Mouse (Mus musculus) limb, embryonic 15.5 days (tissue): ENCODE results near the gene Il12rb2. TPM values are rescaled to one million over a fixed set of nuclear protein-coding genes. Genes with fewer than 3 reads are reported as not detected.

Experiments used
- ATAC-seq: fragments of 200-750 bp; cut with Nextera tagmentation; 2 replicates; pipeline ENCODE4 v1.8.0; 2017; ENCODE audit warnings: low read depth, moderate TSS enrichment; ENCODE audit not compliant: insufficient number of reproducible peaks, low FRiP score, low TSS enrichment
- H3K27ac ChIP-seq: fragments of 300-500 bp; sonication (generic); 2 replicates; pipeline ENCODE4 v1.5.1; 2015; ENCODE audit warnings: moderate library complexity, mild to moderate bottlenecking, inconsistent platforms
- H3K27me3 ChIP-seq: fragments of 300-500 bp; sonication (generic); 2 replicates; pipeline ENCODE4 v1.6.1; 2015; ENCODE audit warnings: inconsistent platforms
- H3K36me3 ChIP-seq: fragments of 300-500 bp; sonication (generic); 2 replicates; pipeline ENCODE4 v1.6.1; 2015; ENCODE audit warnings: inconsistent platforms
- H3K4me1 ChIP-seq: fragments of 300-500 bp; sonication (generic); 2 replicates; pipeline ENCODE4 v1.6.1; 2015; ENCODE audit warnings: inconsistent platforms
- H3K4me2 ChIP-seq: fragments of 300-500 bp; sonication (generic); 2 replicates; pipeline ENCODE4 v1.6.1; 2015; ENCODE audit warnings: mild to moderate bottlenecking, inconsistent platforms
- H3K4me3 ChIP-seq: fragments of 300-500 bp; sonication (generic); 2 replicates; pipeline ENCODE4 v1.5.1; 2015; ENCODE audit warnings: mild to moderate bottlenecking, inconsistent platforms
- H3K9ac ChIP-seq: fragments of 300-500 bp; sonication (generic); 2 replicates; pipeline ENCODE4 v1.6.1; 2015; ENCODE audit warnings: inconsistent platforms
- H3K9me3 ChIP-seq: fragments of 300-500 bp; sonication (generic); 2 replicates; pipeline ENCODE4 v1.6.1; 2016; ENCODE audit warnings: inconsistent platforms
- WGBS: fragments of 180-500 bp; shearing (Covaris S2); methylation state at CpG from one replicate; pipeline ENCODE4 v1.1.7; 2015; 5-methylcytosine and 5-hydroxymethylcytosine counted together
- polyA plus RNA-seq: library from polyadenylated mRNA; unstranded; fragments of >200 nt; fragmentation: Nextera tagmentation; extraction: Ambion mirVana; gene quantifications from 2 replicates; pipeline ENCODE4 v1.2.1, GENCODE M21; 2015

The Il12rb2 gene
- polyA plus RNA-seq, result 0.19 and 0.21 TPM in 2 replicates

DNA sequence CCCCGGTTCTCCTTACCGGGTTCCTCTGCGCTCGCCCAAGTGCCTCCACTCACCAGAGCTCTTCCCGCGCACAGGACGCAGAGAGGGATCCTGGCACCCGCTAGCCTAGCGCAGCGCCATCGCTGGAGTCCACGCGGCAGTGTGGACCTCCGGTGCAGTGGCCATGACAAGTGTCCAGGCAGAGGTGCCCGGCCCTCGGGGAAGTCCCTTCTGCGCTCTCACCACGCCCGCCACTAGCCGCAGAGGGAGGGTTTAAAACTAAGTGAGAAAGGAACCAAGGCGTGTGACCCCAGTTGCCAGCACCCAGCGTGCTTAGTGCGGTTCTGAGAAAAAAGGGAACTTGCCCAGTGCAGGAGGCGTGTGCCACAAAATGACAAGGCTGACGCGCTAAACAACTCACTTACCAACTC lies at the start of gene Il12rb2:
Il12rb2 (minus strand) TSS at position 207 of the 410 bp plus-strand sequence.
- 3% methylated on average over 26 of the region's 26 CpGs for WGBS
- H3K4me1 ChIP-seq, result peaks cover 5% of the 10 kb centered on the region
- no peak within 1 kb of the TSS for H3K27ac ChIP-seq
- H3K4me3 ChIP-seq, result peak within 1 kb of the TSS; percentile 19; the same call in 1 of the 2 replicates
- H3K4me2 ChIP-seq, result peak within 1 kb of the TSS; percentile 36
- no peaks in the 10 kb centered on the region for H3K36me3 ChIP-seq
- no peak for ATAC-seq
- peaks cover 19% of the 10 kb centered on the region for H3K27me3 ChIP-seq
- no peak within 1 kb of the TSS for H3K9ac ChIP-seq
- H3K9me3 ChIP-seq, result no peaks in the 10 kb centered on the region

- no peaks in the 10 kb centered on the region for H3K27me3 ChIP-seq
- WGBS, result 75% methylated on average over 5 of the region's 5 CpGs
- ATAC-seq, result no peak
- H3K36me3 ChIP-seq, result no peaks in the 10 kb centered on the region
- H3K9me3 ChIP-seq, result no peaks in the 10 kb centered on the region
- H3K4me2 ChIP-seq, result no peak overlapping the region
- no peak overlapping the region for H3K9ac ChIP-seq
- no peak overlapping the region for H3K27ac ChIP-seq
- no peak overlapping the region for H3K4me3 ChIP-seq
- no peaks in the 10 kb centered on the region for H3K4me1 ChIP-seq
These were observed 45.8 kb upstream of the Il12rb2 start for GRCm38 (mm10) chr6:67421761-67422160.

DNA sequence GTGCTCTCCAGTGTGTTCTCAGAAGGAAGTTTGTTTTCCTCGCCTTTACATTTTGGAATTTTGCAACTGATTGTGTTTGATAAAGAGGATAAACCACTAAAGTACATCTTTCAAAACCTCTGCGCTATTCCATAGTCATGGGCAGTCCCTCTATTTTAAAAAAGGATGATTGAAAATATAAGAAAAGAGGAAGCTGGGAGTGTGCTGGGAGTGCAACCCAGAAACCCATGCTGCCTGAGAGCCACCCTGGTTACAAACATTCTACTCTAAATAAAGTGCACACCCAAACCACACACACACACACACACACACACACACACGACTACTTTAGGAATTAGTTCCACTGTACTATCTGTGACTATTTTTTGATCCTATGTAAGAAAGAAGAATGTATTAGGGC lies 40.6 kb upstream of the Il12rb2 start:
- H3K27me3 ChIP-seq, result no peaks in the 10 kb centered on the region
- H3K4me2 ChIP-seq, result no peak overlapping the region
- H3K27ac ChIP-seq, result no peak overlapping the region
- no peaks in the 10 kb centered on the region for H3K36me3 ChIP-seq
- 79% methylated on average over 3 of the region's 3 CpGs for WGBS
- no peaks in the 10 kb centered on the region for H3K4me1 ChIP-seq
- H3K9me3 ChIP-seq, result no peaks in the 10 kb centered on the region
- no peak for ATAC-seq
- no peak overlapping the region for H3K4me3 ChIP-seq
- no peak overlapping the region for H3K9ac ChIP-seq

DNA sequence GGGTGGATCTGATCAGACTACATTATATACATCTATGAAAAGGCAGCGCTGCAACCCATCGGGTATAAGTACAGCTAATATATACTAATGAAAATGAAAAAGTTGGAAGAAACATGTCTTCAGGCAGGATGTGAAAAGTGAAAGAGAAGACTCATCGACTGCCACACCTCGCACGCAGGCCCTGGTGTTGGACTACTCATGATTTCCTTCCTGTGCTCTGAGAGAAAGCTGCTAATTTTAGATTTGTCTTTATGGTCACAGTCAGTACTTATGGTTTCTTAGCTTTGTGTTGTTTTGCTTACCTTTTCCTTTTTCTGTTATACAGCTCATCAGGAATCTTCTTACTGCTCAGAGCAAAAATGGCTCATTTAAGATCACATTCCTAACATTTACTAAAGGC lies 39.3 kb upstream of the Il12rb2 start:
- 85% methylated on average over 5 of the region's 5 CpGs for WGBS
- Histone ChIP-seq H3K36me3 (no peaks in the 10 kb centered on the region), H3K9ac (no peak overlapping the region), H3K4me2 (no peak overlapping the region), H3K9me3 (no peaks in the 10 kb centered on the region), H3K4me1 (no peaks in the 10 kb centered on the region), H3K27ac (no peak overlapping the region), H3K27me3 (no peaks in the 10 kb centered on the region), H3K4me3 (no peak overlapping the region)
- no peak for ATAC-seq

DNA sequence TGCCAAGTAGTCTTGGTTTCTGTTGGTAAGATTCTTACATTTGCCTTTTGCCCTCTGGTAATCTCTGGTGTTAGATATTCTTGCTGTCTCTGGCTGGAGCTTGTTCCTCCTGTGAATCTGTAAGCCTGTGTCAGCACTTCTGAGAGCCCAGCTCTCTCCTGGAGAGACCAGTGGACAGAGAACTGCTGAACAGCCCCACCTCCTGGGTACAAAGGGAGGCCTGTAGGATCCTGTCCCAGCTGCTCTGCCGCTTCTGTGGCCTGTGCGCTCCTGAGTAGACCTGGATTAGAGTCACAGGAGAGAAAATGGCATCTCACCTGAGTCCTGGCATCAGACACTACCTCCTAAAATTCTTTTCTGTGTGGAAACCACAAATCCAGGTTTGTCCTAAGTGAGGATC lies 37.4 kb upstream of the Il12rb2 start:
- 72% methylated on average over 2 of the region's 2 CpGs for WGBS
- no peaks in the 10 kb centered on the region for H3K36me3 ChIP-seq
- ATAC-seq, result no peak
- H3K9ac ChIP-seq, result no peak overlapping the region
- H3K27ac ChIP-seq, result no peak overlapping the region
- no peak overlapping the region for H3K4me3 ChIP-seq
- H3K27me3 ChIP-seq, result no peaks in the 10 kb centered on the region
- no peaks in the 10 kb centered on the region for H3K9me3 ChIP-seq
- no peak overlapping the region for H3K4me2 ChIP-seq
- no peaks in the 10 kb centered on the region for H3K4me1 ChIP-seq

DNA sequence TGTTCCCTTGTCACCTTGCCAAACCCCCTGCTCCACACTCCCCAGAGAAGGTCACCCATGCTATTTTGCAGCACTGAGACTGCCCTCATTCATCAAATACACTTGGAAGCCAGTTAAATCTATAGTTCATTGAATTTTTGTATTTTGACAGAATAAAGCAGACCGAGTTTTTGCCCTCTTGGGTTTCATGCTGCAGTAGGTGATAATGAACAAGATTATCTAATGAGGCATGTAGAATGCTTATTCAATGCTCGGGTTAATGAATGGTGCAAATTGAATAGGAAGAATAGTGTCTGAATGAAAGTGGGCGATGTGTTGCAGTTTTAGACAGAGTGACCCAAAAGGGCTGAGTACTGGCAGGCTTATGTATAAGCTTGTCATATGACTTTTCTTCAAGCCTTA lies 29.3 kb upstream of the Il12rb2 start:
- Histone ChIP-seq H3K27me3 (no peaks in the 10 kb centered on the region), H3K4me2 (no peak overlapping the region), H3K27ac (no peak overlapping the region), H3K36me3 (no peaks in the 10 kb centered on the region), H3K4me3 (no peak overlapping the region), H3K9me3 (no peaks in the 10 kb centered on the region), H3K9ac (no peak overlapping the region), H3K4me1 (no peaks in the 10 kb centered on the region)
- WGBS, result 89% methylated on average over 3 of the region's 3 CpGs
- ATAC-seq, result no peak

DNA sequence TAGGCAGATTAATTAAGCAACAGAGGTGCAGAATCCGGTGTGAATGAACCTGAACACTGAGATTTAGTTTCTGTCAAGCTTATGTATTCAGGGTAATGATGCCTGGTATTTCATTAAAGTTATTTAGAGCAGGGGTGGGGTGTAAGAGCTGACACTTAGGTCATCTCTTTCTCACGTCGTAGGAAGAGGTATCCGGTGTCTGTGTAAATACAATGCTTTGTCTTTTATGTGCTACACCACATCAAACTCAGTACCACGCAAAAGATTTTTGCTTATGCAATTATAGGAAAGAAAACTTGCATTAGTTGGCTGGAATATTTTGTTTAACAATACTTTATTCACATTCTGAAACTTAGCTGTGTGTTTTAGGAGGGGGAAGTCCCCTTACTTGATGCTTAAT lies 23.6 kb upstream of the Il12rb2 start:
- no peak overlapping the region for H3K4me3 ChIP-seq
- no peaks in the 10 kb centered on the region for H3K9me3 ChIP-seq
- no peak overlapping the region for H3K27ac ChIP-seq
- no peak overlapping the region for H3K9ac ChIP-seq
- 68% methylated on average over 5 of the region's 5 CpGs for WGBS
- H3K4me2 ChIP-seq, result no peak overlapping the region
- no peaks in the 10 kb centered on the region for H3K36me3 ChIP-seq
- H3K27me3 ChIP-seq, result no peaks in the 10 kb centered on the region
- H3K4me1 ChIP-seq, result no peaks in the 10 kb centered on the region
- no peak for ATAC-seq

- Histone ChIP-seq H3K27ac (no peak overlapping the region), H3K4me1 (no peaks in the 10 kb centered on the region), H3K9me3 (no peaks in the 10 kb centered on the region), H3K9ac (no peak overlapping the region), H3K36me3 (no peaks in the 10 kb centered on the region), H3K4me2 (no peak overlapping the region), H3K4me3 (no peak overlapping the region), H3K27me3 (no peaks in the 10 kb centered on the region)
- ATAC-seq, result no peak
- 89% methylated on average over 4 of the region's 4 CpGs for WGBS
These were observed 10.2 kb downstream of the Il12rb2 start for GRCm38 (mm10) chr6:67365785-67366184.

- 46% methylated on average over 6 of the region's 6 CpGs for WGBS
- H3K4me1 ChIP-seq, result no peaks in the 10 kb centered on the region
- no peaks in the 10 kb centered on the region for H3K36me3 ChIP-seq
These were observed 27.9 kb downstream of the Il12rb2 start for GRCm38 (mm10) chr6:67348065-67348464.

DNA sequence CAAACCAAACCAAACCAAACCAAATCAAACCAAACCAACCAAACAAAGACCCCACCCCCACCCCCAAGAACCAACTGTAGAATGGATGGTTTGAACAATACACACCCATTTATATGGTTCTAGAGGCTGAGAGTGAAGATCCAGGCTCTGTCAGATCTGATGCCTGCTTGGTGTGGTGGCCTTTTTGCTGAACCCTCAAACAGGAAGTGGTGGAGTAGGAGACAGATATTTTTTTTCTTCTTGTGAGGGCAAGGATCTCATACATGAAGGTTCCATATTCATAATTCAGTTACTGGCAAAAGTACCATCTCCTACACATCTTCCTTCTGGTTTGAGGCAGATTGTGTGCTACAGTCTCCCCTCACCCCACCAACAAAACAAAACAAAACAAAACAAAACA lies 36.5 kb downstream of the Il12rb2 start:
- Histone ChIP-seq H3K9me3 (no peaks in the 10 kb centered on the region), H3K4me3 (no peak overlapping the region), H3K27ac (no peak overlapping the region), H3K27me3 (no peaks in the 10 kb centered on the region), H3K36me3 (no peaks in the 10 kb centered on the region), H3K4me1 (no peaks in the 10 kb centered on the region), H3K4me2 (no peak overlapping the region), H3K9ac (no peak overlapping the region)
- no peak for ATAC-seq

More at GRCm38 (mm10) chr6:67348065-67348464, 27.9 kb downstream of the Il12rb2 start:
- Histone ChIP-seq H3K27ac (no peak overlapping the region), H3K9ac (no peak overlapping the region), H3K9me3 (no peaks in the 10 kb centered on the region), H3K4me3 (no peak overlapping the region), H3K4me2 (no peak overlapping the region), H3K27me3 (no peaks in the 10 kb centered on the region)
- no peak for ATAC-seq

- Histone ChIP-seq H3K4me3 (no peak overlapping the region), H3K9ac (no peak overlapping the region), H3K36me3 (no peaks in the 10 kb centered on the region), H3K4me2 (no peak overlapping the region), H3K27me3 (no peaks in the 10 kb centered on the region), H3K27ac (no peak overlapping the region), H3K4me1 (no peaks in the 10 kb centered on the region), H3K9me3 (no peaks in the 10 kb centered on the region)
- no peak for ATAC-seq
These were observed 38.0 kb downstream of the Il12rb2 start for GRCm38 (mm10) chr6:67337943-67338342.

DNA sequence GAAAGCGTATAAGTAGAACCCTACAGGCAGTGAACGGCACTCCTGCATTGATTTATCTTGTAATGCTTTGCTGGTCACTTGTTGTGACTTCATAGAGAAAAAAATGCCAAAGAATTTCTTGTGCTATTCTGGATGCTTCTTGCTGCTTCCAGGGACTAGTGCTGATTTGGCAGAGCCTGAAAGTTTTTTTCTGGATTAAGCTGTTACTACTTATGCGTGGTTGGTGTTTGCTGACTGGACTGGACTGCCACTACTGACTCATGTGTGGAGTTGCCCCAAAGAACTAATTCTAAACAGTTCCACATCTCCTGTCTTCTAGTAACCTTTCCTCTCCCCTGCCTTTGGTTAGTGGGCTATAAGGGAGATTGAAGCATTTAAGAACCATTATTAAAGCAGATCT lies 52.2 kb downstream of the Il12rb2 start:
- H3K27ac ChIP-seq, result no peak overlapping the region
- H3K27me3 ChIP-seq, result no peaks in the 10 kb centered on the region
- no peak overlapping the region for H3K9ac ChIP-seq
- no peaks in the 10 kb centered on the region for H3K9me3 ChIP-seq
- no peaks in the 10 kb centered on the region for H3K36me3 ChIP-seq
- 82% methylated on average over 3 of the region's 3 CpGs for WGBS
- H3K4me1 ChIP-seq, result no peaks in the 10 kb centered on the region
- no peak for ATAC-seq
- no peak overlapping the region for H3K4me3 ChIP-seq
- no peak overlapping the region for H3K4me2 ChIP-seq

GRCm38 (mm10) chr6:67318451-67318850 lies 57.5 kb downstream of the Il12rb2 start:
- WGBS, result 27% methylated on average over 10 of the region's 10 CpGs
- Histone ChIP-seq H3K4me3 (no peak overlapping the region), H3K27ac (no peak overlapping the region), H3K4me1 (no peaks in the 10 kb centered on the region), H3K36me3 (no peaks in the 10 kb centered on the region), H3K27me3 (no peaks in the 10 kb centered on the region), H3K9ac (no peak overlapping the region), H3K4me2 (no peak overlapping the region), H3K9me3 (no peaks in the 10 kb centered on the region)
- no peak for ATAC-seq
